Comparison of ENCODE assay signal across 8 mouse cellular contexts in genomic region chr3:157946843-157947358, GRCm38 (mm10). TPM values are rescaled to one million over a fixed set of nuclear protein-coding genes. Genes with fewer than 3 reads are reported as not detected.
DNase-seq lines count a peak whose midpoint lies in the region; ATAC-seq lines count a peak whose summit lies in the region.

Ankrd13c (plus strand) TSS chr3:157947239.

- H3K9ac ChIP-seq in hindbrain, embryonic 11.5 days (ENCODE audit: low read depth, low read length): peak within 1 kb of the TSS; percentile 86

- no peaks in the 10 kb centered on the region for H3K9me3 ChIP-seq in hindbrain, embryonic 11.5 days (ENCODE audit: control insufficient read depth, low read length)

- H3K4me2 ChIP-seq in hindbrain, embryonic 11.5 days (replicated peaks; ENCODE audit: low read depth, low read length): peak within 1 kb of the TSS; percentile 64

- ATAC-seq in hindbrain, embryonic 11.5 days (ENCODE audit: low FRiP score): peak; percentile 99

- H3K4me3 ChIP-seq in hindbrain, embryonic 11.5 days (ENCODE audit: low read depth, low read length): peak within 1 kb of the TSS; percentile 98

- peak within 1 kb of the TSS; percentile 95 for H3K27ac ChIP-seq in hindbrain, embryonic 11.5 days (ENCODE audit: low read depth, low read length)

- no peaks in the 10 kb centered on the region for H3K36me3 ChIP-seq in hindbrain, embryonic 11.5 days (ENCODE audit: control insufficient read depth, insufficient read depth, low read length)

- WGBS in hindbrain, embryonic 11.5 days: under 1% methylated on average over 42 of the region's 45 CpGs

- peak; percentile 95 for DNase-seq in Muller cell, postnatal 12 days (ENCODE audit: inconsistent ontology term)
- peak; percentile 93 for DNase-seq in cerebellum, adult 9-11 months
- peak; percentile 87 to 94 for DNase-seq in frontal cortex, adult 2 months (ENCODE audit: extremely low spot score in 1 of 2, low spot score in 1 of 2)
- peak; percentile 92 for DNase-seq in hindbrain, embryonic 11.5 days (ENCODE audit: low spot score)
- DNase-seq in layer of hippocampus, postnatal 10 days (ENCODE audit: low spot score in 2 of 2): peak; percentile 94
- DNase-seq in lung, postnatal 10 days: peak; percentile 94
- DNase-seq in ovary, postnatal 36 days (ENCODE audit: low spot score): peak; percentile 90
- peak; percentile 91 for DNase-seq in thymus, postnatal 25 days

- no peaks in the 10 kb centered on the region for H3K4me1 ChIP-seq in hindbrain, embryonic 11.5 days (replicated peaks; ENCODE audit: control insufficient read depth, insufficient read depth, low read length)

- no peaks in the 10 kb centered on the region for H3K27me3 ChIP-seq in hindbrain, embryonic 11.5 days (ENCODE audit: control insufficient read depth, insufficient read depth, low read length)

RNA-seq across cellular contexts. Expression of gene Ankrd13c, which starts in this region (rescaled TPM):
- polyA plus RNA-seq in frontal cortex, adult 2 months (2012; rRNA removed): 51.2 and 52.8 TPM in 2 replicates
- polyA plus RNA-seq in hindbrain, embryonic 11.5 days (2014; fragmentation: Nextera tagmentation; extraction: Ambion mirVana): 22.1 and 23.7 TPM in 2 replicates
- total RNA-seq in layer of hippocampus, postnatal 10 days (2021): 100 to 1,000 TPM; 116 to 117 TPM

Comparison
In these comparisons a context has a peak if more than half of its experiments do, and no peak if none do; other contexts are left out.
1. Peak in every context shown above with its lines: DNase-seq, ATAC-seq, H3K4me3 ChIP-seq and H3K27ac ChIP-seq.